Mouse (Mus musculus) kidney, postnatal 0 days (tissue): ENCODE measurements around the gene Zfp768. TPM values are rescaled to one million over a fixed set of nuclear protein-coding genes. Genes with fewer than 3 reads are reported as not detected.

Experiments
- ATAC-seq: fragments of 200-750 bp; cut with Nextera tagmentation; replicated peaks from 2 replicates; pipeline ENCODE4 v1.8.0; 2017; ENCODE audit warnings: low read depth, moderate number of reproducible peaks, moderate TSS enrichment, moderate library complexity; ENCODE audit not compliant: low FRiP score
- DNase-seq: peaks from one replicate; pipeline ENCODE4 v3.0.0-alpha.2; 2016; ENCODE audit warnings: low spot score
- H3K27ac ChIP-seq: fragments of 300-500 bp; sonication (generic); 2 replicates; pipeline ENCODE4 v1.5.1; 2014; ENCODE audit warnings: mild to moderate bottlenecking
- H3K27me3 ChIP-seq: fragments of 300-500 bp; sonication (generic); 2 replicates; pipeline ENCODE4 v1.6.1; 2014; ENCODE audit warnings: low read length, mixed read lengths; ENCODE audit not compliant: insufficient read depth
- H3K36me3 ChIP-seq: fragments of 300-500 bp; sonication (generic); 2 replicates; pipeline ENCODE4 v1.6.1; 2014; ENCODE audit warnings: low read length, mixed read lengths; ENCODE audit not compliant: insufficient read depth
- H3K4me1 ChIP-seq: fragments of 300-500 bp; sonication (generic); replicated peaks from 2 replicates; pipeline ENCODE4 v1.6.1; 2014; ENCODE audit warnings: antibody characterized with exemption, low read length, mixed read lengths; ENCODE audit not compliant: insufficient read depth
- H3K4me2 ChIP-seq: fragments of 300-500 bp; sonication (generic); 2 replicates; pipeline ENCODE4 v1.6.1; 2014; ENCODE audit warnings: mild to moderate bottlenecking, low read length, moderate library complexity, mixed read lengths
- H3K4me3 ChIP-seq: fragments of 300-500 bp; sonication (generic); replicated peaks from 2 replicates; pipeline ENCODE4 v1.5.1; 2014; ENCODE audit warnings: low read depth, low read length
- H3K9ac ChIP-seq: fragments of 300-500 bp; sonication (generic); 2 replicates; pipeline ENCODE4 v1.6.1; 2014; ENCODE audit warnings: low read depth, low read length
- H3K9me3 ChIP-seq: fragments of 300-500 bp; sonication (generic); replicated peaks from 2 replicates; pipeline ENCODE4 v1.6.1; 2016; ENCODE audit warnings: low read length, inconsistent platforms, mixed read lengths
- CTCF ChIP-seq: IDR thresholded peaks from 2 replicates; pipeline ENCODE4 v1.5.1; 2016; ENCODE audit warnings: antibody characterized with exemption, low read depth, mild to moderate bottlenecking, moderate library complexity
- WGBS: fragments of 180-500 bp; shearing (Covaris S2); extraction: QIAGEN DNeasy Blood & Tissue Kit; methylation state at CpG from one replicate; pipeline ENCODE4 v1.1.7; 2014; 5-methylcytosine and 5-hydroxymethylcytosine counted together
- polyA plus RNA-seq: library from polyadenylated mRNA; unstranded; fragments of >200 nt; fragmentation: Nextera tagmentation; extraction: Ambion mirVana; gene quantifications from 2 replicates; pipeline ENCODE4 v1.2.1, GENCODE M21; 2015

Zfp768 gene
- polyA plus RNA-seq, 1 experiment from 2014 or later = 21.2 TPM

- no peak within 1 kb of the TSS for H3K4me2 ChIP-seq
- H3K9ac ChIP-seq = no peak within 1 kb of the TSS
- H3K27me3 ChIP-seq = no peaks in the 10 kb centered on the region
- H3K4me1 ChIP-seq = no peaks in the 10 kb centered on the region
- H3K9me3 ChIP-seq = no peaks in the 10 kb centered on the region
- DNase-seq (no peak), ATAC-seq (no peak)
- 73% methylated on average over 11 of the region's 11 CpGs for WGBS
- H3K4me3 ChIP-seq = no peak within 1 kb of the TSS
- H3K36me3 ChIP-seq = no peaks in the 10 kb centered on the region
- H3K27ac ChIP-seq = no peak within 1 kb of the TSS
- TF ChIP-seq CTCF = no peak
These were observed 49.3 kb downstream of the Zfp768 start, which contains the start of gene Itgal for GRCm38 (mm10) chr7:127296098-127296497. Itgal (plus strand) TSS chr7:127296260.

Other genes starting within 250 kb of the Zfp768 start
- 37.4 and 43.7 TPM in 2 replicates for gene Qprt, start 223.4 kb downstream of the Zfp768 start, polyA plus RNA-seq
- gene Spn, start 207.8 kb downstream of the Zfp768 start, polyA plus RNA-seq = 0.28 and 0.33 TPM in 2 replicates
- 42.8 and 47.7 TPM in 2 replicates for gene Cd2bp2, start 149.5 kb downstream of the Zfp768 start, polyA plus RNA-seq
- gene Tbc1d10b, start 137.1 kb downstream of the Zfp768 start, polyA plus RNA-seq = 14.9 and 16.9 TPM in 2 replicates
- 2.9 and 4.7 TPM in 2 replicates for gene Mylpf, start 136.7 kb downstream of the Zfp768 start, polyA plus RNA-seq
- 22.3 and 25.1 TPM in 2 replicates for gene Zfp553, start 112.5 kb downstream of the Zfp768 start, polyA plus RNA-seq
- 16.7 and 20.5 TPM in 2 replicates for gene Sept1, start 112.5 kb downstream of the Zfp768 start, polyA plus RNA-seq
- 46.2 and 49.3 TPM in 2 replicates for gene Zfp771, start 101.3 kb downstream of the Zfp768 start, polyA plus RNA-seq
- 146 and 157 TPM in 2 replicates for gene Dctpp1, start 84.9 kb downstream of the Zfp768 start, polyA plus RNA-seq
- 207 and 215 TPM in 2 replicates for gene Sephs2, start 71.5 kb downstream of the Zfp768 start, polyA plus RNA-seq
- 0.93 and 1.1 TPM in 2 replicates for gene Itgal, start 49.3 kb downstream of the Zfp768 start, polyA plus RNA-seq
- 5.5 and 6.8 TPM in 2 replicates for gene Zfp747, start 30.5 kb upstream of the Zfp768 start, polyA plus RNA-seq
- gene 9130019O22Rik, start 41.6 kb upstream of the Zfp768 start, polyA plus RNA-seq = 4.8 and 5.6 TPM in 2 replicates
- gene E430018J23Rik, start 48.0 kb upstream of the Zfp768 start, polyA plus RNA-seq = 6.5 and 7.4 TPM in 2 replicates
- gene Zfp764, start 61.2 kb upstream of the Zfp768 start, polyA plus RNA-seq = 5.6 and 6.7 TPM in 2 replicates
- 29.7 and 31.9 TPM in 2 replicates for gene Zfp688, start 76.5 kb upstream of the Zfp768 start, polyA plus RNA-seq
- gene Zfp689, start 103.6 kb upstream of the Zfp768 start, polyA plus RNA-seq = 4.8 and 5.0 TPM in 2 replicates
- gene Prr14, start 114.0 kb upstream of the Zfp768 start, polyA plus RNA-seq = 37.1 and 37.5 TPM in 2 replicates
- 8.7 and 8.8 TPM in 2 replicates for gene Fbrs, start 133.6 kb upstream of the Zfp768 start, polyA plus RNA-seq
- 19.2 and 24.1 TPM in 2 replicates for gene Srcap, start 166.4 kb upstream of the Zfp768 start, polyA plus RNA-seq
- gene Gm42715, start 174.0 kb upstream of the Zfp768 start, polyA plus RNA-seq = 10.9 and 11.4 TPM in 2 replicates
- gene Tmem265, start 215.8 kb upstream of the Zfp768 start, polyA plus RNA-seq = 4.9 and 6.8 TPM in 2 replicates
- 28.8 and 32.2 TPM in 2 replicates for gene Phkg2, start 227.8 kb upstream of the Zfp768 start, polyA plus RNA-seq
- gene Ccdc189, start 243.0 kb upstream of the Zfp768 start, polyA plus RNA-seq = 16.5 and 17.1 TPM in 2 replicates
- 32.4 and 35.3 TPM in 2 replicates for gene Rnf40, start 243.2 kb upstream of the Zfp768 start, polyA plus RNA-seq